Mouse (Mus musculus) MEL (cell line): ENCODE measurements around the gene Egfl8. TPM values are rescaled to one million over a fixed set of nuclear protein-coding genes. Genes with fewer than 3 reads are reported as not detected.

Experiments
- DNase-seq: peaks from one replicate; pipeline ENCODE4 v3.0.0; 2011; ENCODE audit warnings: low read depth, low spot score
- H3K27ac ChIP-seq: 2 replicates; pipeline ENCODE4 v1.5.1; 2012; ENCODE audit warnings: low read depth, mild to moderate bottlenecking, control low read depth, low read length, moderate library complexity; ENCODE audit not compliant: control insufficient read depth
- H3K27me3 ChIP-seq, 2 experiments: fragments of 150-350 bp in 1 of 2; sonication (generic) in 1 of 2; 2 replicates each; pipeline ENCODE4 v1.6.1; 2012; ENCODE audit warnings: low read length in 2 of 2, mild to moderate bottlenecking in 2 of 2, improper control_type of control experiment in 1 of 2, moderate library complexity in 1 of 2; ENCODE audit not compliant: insufficient read depth in 2 of 2, control insufficient read depth in 1 of 2
- H3K36me3 ChIP-seq, 2 experiments: 2 replicates each; pipeline ENCODE4 v1.6.1; 2012 to 2014; ENCODE audit warnings: low read length in 2 of 2, improper control_type of control experiment in 1 of 2, inconsistent platforms in 1 of 2, mild to moderate bottlenecking in 1 of 2; ENCODE audit not compliant: insufficient read depth in 2 of 2, control insufficient read depth in 1 of 2
- H3K4me1 ChIP-seq, 2 experiments: fragments of 150-350 bp in 1 of 2; sonication (generic) in 1 of 2; 2 replicates each; pipeline ENCODE4 v1.6.1; 2012; ENCODE audit warnings: low read length in 2 of 2, improper control_type of control experiment in 1 of 2, mild to moderate bottlenecking in 1 of 2; ENCODE audit not compliant: insufficient read depth in 2 of 2, control insufficient read depth in 1 of 2
- H3K4me3 ChIP-seq, 2 experiments: fragments of 150-350 bp in 1 of 2; sonication (generic) in 1 of 2; 2 replicates each; pipeline ENCODE4 v1.5.1; 2012; ENCODE audit warnings: low read depth in 2 of 2, low read length in 2 of 2, mild to moderate bottlenecking in 2 of 2, moderate library complexity in 2 of 2, control low read depth in 1 of 2, improper control_type of control experiment in 1 of 2; ENCODE audit not compliant: control insufficient read depth in 1 of 2, insufficient read depth in 1 of 2
- H3K79me2 ChIP-seq: 2 replicates; pipeline ENCODE4 v1.6.1; 2012; ENCODE audit warnings: mild to moderate bottlenecking, low read length, moderate library complexity; ENCODE audit not compliant: control insufficient read depth, poor library complexity, insufficient read depth
- H3K9ac ChIP-seq: 2 replicates; pipeline ENCODE4 v1.6.1; 2012; ENCODE audit warnings: low read depth, mild to moderate bottlenecking, control low read depth, low read length, moderate library complexity; ENCODE audit not compliant: control insufficient read depth, poor library complexity, severe bottlenecking
- H3K9me3 ChIP-seq: fragments of 150-350 bp; sonication (generic); replicated peaks from 2 replicates; pipeline ENCODE4 v1.6.1; 2012; ENCODE audit warnings: mild to moderate bottlenecking, low read length, improper control_type of control experiment, moderate library complexity; ENCODE audit not compliant: insufficient read depth
- CHD1 ChIP-seq: IDR thresholded peaks from 2 replicates; pipeline ENCODE4 v1.6.1; 2012; ENCODE audit warnings: low read depth, mild to moderate bottlenecking, inconsistent platforms, low read length, improper control_type of control experiment
- CHD2 ChIP-seq: IDR thresholded peaks from 2 replicates; pipeline ENCODE4 v1.6.1; 2011; ENCODE audit warnings: low read length, improper control_type of control experiment
- CTCF ChIP-seq, 3 experiments: IDR thresholded peaks in 2 of 3; conservative IDR thresholded peaks in 1 of 3; 2 replicates each; pipeline ENCODE4 v1.5.1; 2011 to 2012; ENCODE audit warnings: low read length in 3 of 3, low read depth in 2 of 3, mild to moderate bottlenecking in 2 of 3, improper control_type of control experiment in 1 of 3, inconsistent platforms in 1 of 3, mixed read lengths in 1 of 3, moderate library complexity in 1 of 3; ENCODE audit not compliant: control insufficient read depth in 1 of 3, insufficient read depth in 1 of 3, poor library complexity in 1 of 3, severe bottlenecking in 1 of 3
- E2F4 ChIP-seq: IDR thresholded peaks from 2 replicates; pipeline ENCODE4 v1.6.1; 2011; ENCODE audit warnings: low read depth, low read length, improper control_type of control experiment, borderline replicate concordance
- ELF1 ChIP-seq: IDR thresholded peaks from 2 replicates; pipeline ENCODE4 v1.6.1; 2014; ENCODE audit warnings: low read depth, mild to moderate bottlenecking, inconsistent platforms, low read length, improper control_type of control experiment, moderate library complexity
- ETS1 ChIP-seq: IDR thresholded peaks from 2 replicates; pipeline ENCODE4 v1.6.1; 2012; ENCODE audit warnings: low read depth, mild to moderate bottlenecking, inconsistent platforms, low read length, improper control_type of control experiment, moderate library complexity
- GABPA ChIP-seq: IDR thresholded peaks from 2 replicates; pipeline ENCODE4 v1.6.1; 2012; ENCODE audit warnings: low read depth, mild to moderate bottlenecking, inconsistent platforms, low read length, improper control_type of control experiment, moderate library complexity
- GATA1 ChIP-seq: IDR thresholded peaks from 2 replicates; pipeline ENCODE4 v1.6.1; 2011; ENCODE audit warnings: low read depth, low read length, improper control_type of control experiment
- HCFC1 ChIP-seq: IDR thresholded peaks from 2 replicates; pipeline ENCODE4 v1.6.1; 2012; ENCODE audit warnings: low read depth, mild to moderate bottlenecking, inconsistent platforms, low read length, improper control_type of control experiment, moderate library complexity
- JUND ChIP-seq: IDR thresholded peaks from 2 replicates; pipeline ENCODE4 v1.6.1; 2011; ENCODE audit warnings: low read depth, mild to moderate bottlenecking, improper control_type of control experiment, low read length
- KAT2A ChIP-seq: conservative IDR thresholded peaks from 2 replicates; pipeline ENCODE4 v1.6.1; 2012; ENCODE audit warnings: low read depth, low read length, improper control_type of control experiment, inconsistent platforms
- MAFK ChIP-seq: IDR thresholded peaks from 2 replicates; pipeline ENCODE4 v1.6.1; 2011; ENCODE audit warnings: low read depth, mild to moderate bottlenecking, low read length, improper control_type of control experiment, borderline replicate concordance
- MAX ChIP-seq: IDR thresholded peaks from 2 replicates; pipeline ENCODE4 v1.6.1; 2011; ENCODE audit warnings: low read length, improper control_type of control experiment
- MAZ ChIP-seq: IDR thresholded peaks from 2 replicates; pipeline ENCODE4 v1.6.1; 2012; ENCODE audit warnings: low read depth, mild to moderate bottlenecking, inconsistent platforms, low read length, improper control_type of control experiment
- MEF2A ChIP-seq: IDR thresholded peaks from 2 replicates; pipeline ENCODE4 v1.6.1; 2014; ENCODE audit warnings: low read depth, mild to moderate bottlenecking, inconsistent platforms, low read length, improper control_type of control experiment; ENCODE audit not compliant: poor library complexity, insufficient replicate concordance, severe bottlenecking; ENCODE audit errors: extremely low read depth
- MXI1 ChIP-seq: IDR thresholded peaks from 2 replicates; pipeline ENCODE4 v1.6.1; 2011; ENCODE audit warnings: mild to moderate bottlenecking, low read depth, low read length, improper control_type of control experiment
- MYB ChIP-seq: IDR thresholded peaks from 2 replicates; pipeline ENCODE4 v1.6.1; 2011; ENCODE audit warnings: mild to moderate bottlenecking, low read depth, low read length, improper control_type of control experiment
- MYC ChIP-seq: IDR thresholded peaks from 2 replicates; pipeline ENCODE4 v1.6.1; 2011; ENCODE audit warnings: low read depth, mild to moderate bottlenecking, low read length, improper control_type of control experiment, moderate library complexity
- NRF1 ChIP-seq: IDR thresholded peaks from 2 replicates; pipeline ENCODE4 v1.6.1; 2014; ENCODE audit warnings: low read depth, mild to moderate bottlenecking, inconsistent platforms, low read length, improper control_type of control experiment, moderate library complexity; ENCODE audit not compliant: poor library complexity, insufficient read depth, severe bottlenecking
- POLR2A ChIP-seq, 2 experiments: IDR thresholded peaks; 2 replicates each; pipeline ENCODE4 v1.6.1; 2011 to 2012; ENCODE audit warnings: low read length in 2 of 2, mild to moderate bottlenecking in 2 of 2, control low read depth in 1 of 2, improper control_type of control experiment in 1 of 2, low read depth in 1 of 2, moderate library complexity in 1 of 2; ENCODE audit not compliant: control insufficient read depth in 1 of 2, insufficient read depth in 1 of 2, poor library complexity in 1 of 2
- POLR2AphosphoS2 ChIP-seq: IDR thresholded peaks from 2 replicates; pipeline ENCODE4 v1.6.1; 2011; ENCODE audit warnings: low read length, improper control_type of control experiment
- POLR2AphosphoS5 ChIP-seq: IDR thresholded peaks from 2 replicates; pipeline ENCODE4 v1.6.1; 2012; ENCODE audit warnings: low read depth, borderline replicate concordance, mild to moderate bottlenecking, inconsistent platforms, low read length, moderate library complexity, mixed read lengths
- RAD21 ChIP-seq: IDR thresholded peaks from 2 replicates; pipeline ENCODE4 v1.6.1; 2011; ENCODE audit warnings: mild to moderate bottlenecking, low read depth, low read length, improper control_type of control experiment
- RCOR1 ChIP-seq: IDR thresholded peaks from 2 replicates; pipeline ENCODE4 v1.6.1; 2012; ENCODE audit warnings: low read depth, mild to moderate bottlenecking, inconsistent platforms, low read length, improper control_type of control experiment
- SIN3A ChIP-seq: IDR thresholded peaks from 2 replicates; pipeline ENCODE4 v1.6.1; 2012; ENCODE audit warnings: low read length, improper control_type of control experiment, inconsistent platforms
- TAL1 ChIP-seq: IDR thresholded peaks from 2 replicates; pipeline ENCODE4 v1.6.1; 2012; ENCODE audit warnings: mild to moderate bottlenecking, inconsistent platforms, low read length, moderate library complexity, mixed read lengths
- TBP ChIP-seq: IDR thresholded peaks from 2 replicates; pipeline ENCODE4 v1.8.0; 2011; ENCODE audit warnings: low read depth, low read length, improper control_type of control experiment
- TCF12 ChIP-seq: IDR thresholded peaks from 2 replicates; pipeline ENCODE4 v1.6.1; 2014; ENCODE audit warnings: low read depth, mild to moderate bottlenecking, inconsistent platforms, low read length, improper control_type of control experiment, moderate library complexity
- UBTF ChIP-seq: IDR thresholded peaks from 2 replicates; pipeline ENCODE4 v1.6.1; 2012; ENCODE audit warnings: low read depth, mild to moderate bottlenecking, inconsistent platforms, low read length, improper control_type of control experiment, moderate library complexity, borderline replicate concordance; ENCODE audit not compliant: insufficient read depth
- USF1 ChIP-seq: IDR thresholded peaks from 2 replicates; pipeline ENCODE4 v1.6.1; 2014; ENCODE audit warnings: low read depth, mild to moderate bottlenecking, inconsistent platforms, low read length, improper control_type of control experiment, moderate library complexity
- USF2 ChIP-seq, 2 experiments: IDR thresholded peaks; 2 replicates each; pipeline ENCODE4 v1.6.1; 2011 to 2012; ENCODE audit warnings: improper control_type of control experiment in 2 of 2, low read length in 2 of 2, borderline replicate concordance in 1 of 2, inconsistent platforms in 1 of 2, low read depth in 1 of 2, mild to moderate bottlenecking in 1 of 2; ENCODE audit not compliant: insufficient read depth in 1 of 2
- ZKSCAN1 ChIP-seq: IDR thresholded peaks from 2 replicates; pipeline ENCODE4 v1.6.1; 2012; ENCODE audit warnings: low read depth, mild to moderate bottlenecking, inconsistent platforms, low read length, improper control_type of control experiment, moderate library complexity
- ZMIZ1 ChIP-seq: IDR thresholded peaks from 2 replicates; pipeline ENCODE4 v1.6.1; 2012; ENCODE audit warnings: low read depth, mild to moderate bottlenecking, inconsistent platforms, low read length, improper control_type of control experiment, moderate library complexity
- ZNF384 ChIP-seq: IDR thresholded peaks from 2 replicates; pipeline ENCODE4 v1.6.1; 2012; ENCODE audit warnings: low read depth, mild to moderate bottlenecking, inconsistent platforms, low read length, improper control_type of control experiment
- polyA plus RNA-seq, 2 experiments: library from polyadenylated mRNA; stranded (reverse) in 1 of 2; unstranded in 1 of 2; fragments of >175 nt in 1 of 2; fragments of >200 nt in 1 of 2; gene quantifications; 2 replicates each; pipeline versions ENCODE4 v1.2.1 to v1.2.4; 2012; ENCODE audit warnings: low replicate concordance in 2 of 2, low read depth in 1 of 2; ENCODE audit not compliant: insufficient read length in 2 of 2, insufficient read depth in 1 of 2, missing spikeins in 1 of 2
- total RNA-seq: library from RNA; depleted of rRNA; stranded (reverse); fragments of 300-350 nt; gene quantifications from 2 replicates; pipeline ENCODE4 v1.2.3, GENCODE M21; 2012

Gene Egfl8
- total and polyA plus RNA-seq, 3 experiments: 0.89 to 1.6 TPM; not detected in 1

DNA sequence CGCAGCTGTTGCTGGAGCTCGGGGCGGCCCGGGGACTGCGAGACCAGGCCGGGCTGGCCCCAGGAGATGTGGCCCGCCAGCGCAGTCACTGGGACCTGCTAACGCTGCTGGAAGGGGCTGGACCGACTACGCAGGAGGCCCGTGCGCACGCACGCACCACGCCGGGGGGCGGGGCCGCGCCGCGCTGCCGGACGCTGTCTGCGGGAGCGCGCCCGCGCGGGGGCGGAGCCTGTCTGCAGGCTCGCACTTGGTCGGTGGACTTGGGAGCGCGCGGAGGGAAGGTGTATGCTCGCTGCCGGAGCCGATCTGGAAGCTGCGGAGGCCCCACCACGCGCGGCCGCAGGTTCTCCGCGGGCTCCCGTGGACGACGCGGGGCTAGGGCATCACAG is 28.4 kb downstream of the Egfl8 start (continued):
- no peak; the same call in 1 of the 2 replicates for TF ChIP-seq KAT2A
- peak; percentile 46; the same call in 1 of the 2 replicates for TF ChIP-seq TCF12
- TF ChIP-seq HCFC1: peak; percentile 53

DNA sequence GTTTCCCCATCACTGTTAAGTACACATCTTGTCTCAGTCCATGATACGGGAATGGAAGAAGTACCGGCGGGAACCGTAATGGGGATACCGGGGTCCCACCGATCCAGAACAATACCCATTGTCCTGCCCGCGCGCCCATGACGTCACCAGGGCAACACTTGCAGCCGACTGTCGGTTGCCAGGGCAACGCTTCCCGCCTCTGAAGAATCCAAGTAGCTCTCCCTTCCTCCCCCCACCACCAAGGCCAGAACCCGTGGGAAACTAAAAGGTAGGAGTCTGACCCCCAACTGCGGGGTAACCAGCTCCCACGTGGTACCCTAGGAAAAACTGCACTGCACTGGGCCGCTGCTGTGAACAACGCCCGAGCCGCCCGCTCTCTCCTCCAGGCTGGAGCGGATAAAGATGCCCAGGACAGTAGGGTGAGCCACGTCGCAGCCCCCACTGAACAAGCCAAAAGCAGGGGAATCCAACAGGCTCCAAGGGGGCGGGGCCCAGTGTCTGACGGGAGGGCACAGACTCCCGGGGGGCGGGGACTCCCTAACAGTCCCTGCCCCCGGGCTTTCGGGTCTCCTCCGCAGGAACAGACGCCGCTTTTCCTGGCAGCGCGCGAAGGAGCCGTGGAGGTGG is 28.9 kb downstream of the Egfl8 start:
- Histone ChIP-seq H3K4me3 (peak overlapping the region; percentile 92 to 99), H3K9me3 (no peaks in the 10 kb centered on the region), H3K79me2 (peaks cover 9% of the 10 kb centered on the region; the same call in 1 of the 2 replicates), H3K27me3 (no peaks in the 10 kb centered on the region), H3K4me1 (peaks cover 11 to 35% of the 10 kb centered on the region in 2 experiments), H3K27ac (peak overlapping the region; percentile 65), H3K36me3 (peaks cover 0 to 27% of the 10 kb centered on the region in 2 experiments; a peak in 2 of 4 replicates), H3K9ac (peak overlapping the region; percentile 92)
- DNase-seq: peak; percentile 91
- TF ChIP-seq USF2 (IDR thresholded peaks at IDR 0.05; ENCODE audit: borderline replicate concordance in 1 of 2, insufficient read depth in 1 of 2, low read depth in 1 of 2, low read length in 2 of 2) (no peak), MXI1 (peak; percentile 73), SIN3A (peak; percentile 28; the same call in 1 of the 2 replicates), CHD1 (no peak), TCF12 (no peak), TAL1 (no peak), MAX (peak; percentile 35), MYC (no peak), USF1 (0 out of 2 replicates have a peak, but pooled peaks have one; percentile 16), ETS1 (no peak), KAT2A (no peak), GATA1 (no peak), HCFC1 (no peak), ZMIZ1 (no peak; the same call in 1 of the 2 replicates), MAZ (no peak), ZKSCAN1 (no peak), CTCF (IDR thresholded peaks at IDR 0.05 in 2 of 3, conservative IDR thresholded peaks at IDR 0.05 in 1 of 3; ENCODE audit: control insufficient read depth in 1 of 3, insufficient read depth in 1 of 3, low read depth in 2 of 3, low read length in 3 of 3, poor library complexity in 1 of 3, severe bottlenecking in 1 of 3) (no peak), NRF1 (no peak), ELF1 (no peak), CHD2 (no peak), E2F4 (0 out of 2 replicates have a peak, but pooled peaks have one; percentile 21), UBTF (no peak), POLR2AphosphoS5 (no peak), GABPA (no peak), POLR2AphosphoS2 (no peak; the same call in 1 of the 2 replicates), RAD21 (no peak), MEF2A (no peak), MAFK (no peak), TBP (no peak), RCOR1 (no peak), ZNF384 (no peak), JUND (no peak), POLR2A (IDR thresholded peaks at IDR 0.05; ENCODE audit: control insufficient read depth in 1 of 2, insufficient read depth in 1 of 2, low read depth in 1 of 2, low read length in 2 of 2, poor library complexity in 1 of 2) (no peak), MYB (no peak)
